Mouse (Mus musculus) embryonic fibroblast, embryonic 13.5 days (primary cell): ENCODE measurements around the gene Mgmt. TPM values are rescaled to one million over a fixed set of nuclear protein-coding genes. Genes with fewer than 3 reads are reported as not detected.

Experiments
- H3K27ac ChIP-seq: 2 replicates; pipeline ENCODE4 v1.5.1; 2012; ENCODE audit warnings: low read length, control low read depth, inconsistent platforms; ENCODE audit not compliant: insufficient read depth
- H3K4me1 ChIP-seq: 2 replicates; pipeline ENCODE4 v1.6.1; 2011; ENCODE audit warnings: low read length; ENCODE audit not compliant: control insufficient read depth, insufficient read depth
- H3K4me3 ChIP-seq: 2 replicates; pipeline ENCODE4 v1.5.1; 2011; ENCODE audit warnings: mild to moderate bottlenecking, control low read depth, low read length; ENCODE audit not compliant: insufficient read depth
- CTCF ChIP-seq: IDR thresholded peaks from 2 replicates; pipeline ENCODE4 v1.5.1; 2011; ENCODE audit warnings: mild to moderate bottlenecking, control low read depth, low read length, moderate library complexity, borderline replicate concordance; ENCODE audit not compliant: insufficient read depth
- POLR2A ChIP-seq: IDR thresholded peaks from 2 replicates; pipeline ENCODE4 v1.6.1; 2011; ENCODE audit warnings: low read depth, mild to moderate bottlenecking, control low read depth, low read length, moderate library complexity
- polyA plus RNA-seq: library from polyadenylated mRNA; stranded (reverse); fragments of >200 nt; gene quantifications from 2 replicates; pipeline ENCODE4 v1.2.4, GENCODE M21; 2011; ENCODE audit warnings: low read depth; ENCODE audit not compliant: missing spikeins, insufficient read length

Gene Mgmt
- polyA plus RNA-seq, 1 experiment = 10.2 TPM

- no peak overlapping the region for H3K27ac ChIP-seq
- TF ChIP-seq POLR2A (no peak), CTCF (no peak)
- no peak overlapping the region for H3K4me3 ChIP-seq
- no peaks in the 10 kb centered on the region for H3K4me1 ChIP-seq
Observed at GRCm38 (mm10) chr7:137130211-137130610, 235.8 kb downstream of the Mgmt start.

- Histone ChIP-seq H3K27ac (no peak overlapping the region), H3K4me3 (no peak overlapping the region), H3K4me1 (no peaks in the 10 kb centered on the region)
- TF ChIP-seq CTCF (no peak), POLR2A (no peak)
Observed at GRCm38 (mm10) chr7:137131957-137132356, 237.5 kb downstream of the Mgmt start.

- Histone ChIP-seq H3K4me1 (no peaks in the 10 kb centered on the region), H3K4me3 (no peak overlapping the region), H3K27ac (no peak overlapping the region)
- no peak for TF ChIP-seq CTCF
- no peak for TF ChIP-seq POLR2A
Observed at GRCm38 (mm10) chr7:137138101-137138500, 243.7 kb downstream of the Mgmt start.

DNA sequence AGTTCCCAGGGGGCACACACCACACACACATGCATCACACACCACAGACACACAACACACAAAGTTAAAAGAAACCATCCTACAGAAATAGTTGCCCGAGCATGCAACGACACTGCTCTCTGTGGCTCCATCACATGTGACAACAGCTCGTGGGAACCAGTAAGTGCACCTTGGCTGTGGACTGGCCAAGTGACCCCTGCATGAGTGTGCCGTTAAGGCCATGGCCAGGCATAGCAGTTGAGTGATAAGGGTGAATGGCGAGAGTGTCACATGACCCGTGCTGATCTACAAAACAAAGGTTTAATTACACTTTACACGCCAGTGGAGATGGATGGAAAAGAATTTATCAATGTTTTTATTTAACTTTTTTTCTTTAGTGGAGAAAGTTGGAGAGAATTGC lies 245.9 kb downstream of the Mgmt start:
- TF ChIP-seq POLR2A (no peak), CTCF (no peak)
- Histone ChIP-seq H3K4me3 (no peak overlapping the region), H3K27ac (no peak overlapping the region), H3K4me1 (no peaks in the 10 kb centered on the region)

GRCm38 (mm10) chr7:137141386-137141785 lies 247.0 kb downstream of the Mgmt start:
- TF ChIP-seq POLR2A (no peak), CTCF (no peak)
- Histone ChIP-seq H3K27ac (no peak overlapping the region), H3K4me3 (no peak overlapping the region), H3K4me1 (no peaks in the 10 kb centered on the region)

- TF ChIP-seq CTCF (no peak), POLR2A (no peak)
- Histone ChIP-seq H3K4me1 (no peaks in the 10 kb centered on the region), H3K27ac (no peak overlapping the region), H3K4me3 (no peak overlapping the region)
Observed at GRCm38 (mm10) chr7:137147101-137147500, 252.7 kb downstream of the Mgmt start.

- no peak overlapping the region for H3K4me3 ChIP-seq
- H3K27ac ChIP-seq = no peak overlapping the region
- no peak for TF ChIP-seq POLR2A
- no peak for TF ChIP-seq CTCF
Observed at GRCm38 (mm10) chr7:137151854-137152253, 257.4 kb downstream of the Mgmt start.

DNA sequence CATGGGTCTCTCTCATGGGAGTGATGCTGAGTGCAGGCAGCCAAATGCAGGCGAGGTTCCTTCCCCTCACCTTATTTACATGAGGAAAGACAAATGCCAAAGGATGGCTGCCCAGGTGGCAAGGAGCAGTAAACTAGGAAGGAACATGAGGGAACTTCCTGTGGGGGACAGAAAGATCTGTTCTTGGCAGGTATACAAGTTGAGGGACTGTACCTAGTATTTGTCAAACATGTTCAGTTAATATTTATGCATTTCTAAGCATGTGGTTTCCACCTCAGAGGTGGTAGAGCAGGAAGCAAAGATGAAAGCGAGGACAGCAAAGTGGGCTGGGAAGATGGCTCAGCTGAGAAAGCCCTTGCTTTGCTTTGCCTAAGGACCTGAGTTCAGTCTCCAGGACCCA lies 260.2 kb downstream of the Mgmt start:
- H3K27ac ChIP-seq = no peak overlapping the region
- no peaks in the 10 kb centered on the region for H3K4me1 ChIP-seq
- TF ChIP-seq CTCF = no peak
- no peak for TF ChIP-seq POLR2A
- no peak overlapping the region for H3K4me3 ChIP-seq

More at GRCm38 (mm10) chr7:137151854-137152253, 257.4 kb downstream of the Mgmt start:
- H3K4me1 ChIP-seq = no peaks in the 10 kb centered on the region

DNA sequence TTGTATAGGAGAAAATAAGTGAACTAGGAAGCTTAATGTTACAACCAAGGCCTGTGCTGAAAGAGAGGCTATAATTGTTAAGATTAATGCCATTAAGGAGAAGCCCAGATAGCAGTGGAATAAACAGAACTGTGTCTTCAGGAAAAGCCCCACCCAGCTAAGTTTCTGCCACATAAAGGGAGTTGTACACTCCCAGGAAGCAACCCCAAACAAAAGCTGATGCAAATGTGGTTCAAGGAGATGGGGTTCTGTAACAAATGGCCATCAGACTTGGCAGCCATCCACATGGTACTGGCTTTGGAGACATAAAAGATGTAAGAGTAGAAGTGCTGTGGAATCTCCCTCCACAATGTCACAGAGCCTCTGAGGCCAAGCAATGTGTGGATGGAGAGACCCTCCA lies 264.7 kb downstream of the Mgmt start:
- H3K4me3 ChIP-seq = no peak overlapping the region
- H3K4me1 ChIP-seq = no peaks in the 10 kb centered on the region
- TF ChIP-seq CTCF = no peak
- no peak for TF ChIP-seq POLR2A
- H3K27ac ChIP-seq = no peak overlapping the region

DNA sequence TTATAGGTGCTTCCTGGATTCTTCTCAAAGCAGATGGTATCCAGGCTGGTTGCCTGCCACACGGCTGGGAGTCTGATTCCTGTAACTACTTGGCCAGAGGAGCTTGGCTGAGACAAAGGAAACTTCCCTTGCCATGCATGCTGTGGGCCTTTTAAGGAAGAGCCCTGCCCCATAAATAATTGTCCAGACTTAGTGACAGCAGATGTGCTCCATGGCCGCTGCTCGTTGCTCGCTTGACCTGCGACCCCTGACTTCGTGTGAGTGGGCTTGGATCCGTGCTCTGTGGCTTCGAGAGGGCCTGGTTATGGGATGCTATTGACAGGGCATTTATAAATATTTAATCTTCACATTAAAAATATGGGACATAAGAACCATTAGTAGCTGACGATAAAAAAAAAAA lies 277.9 kb downstream of the Mgmt start:
- Histone ChIP-seq H3K4me1 (no peaks in the 10 kb centered on the region), H3K4me3 (no peak overlapping the region), H3K27ac (no peak overlapping the region)
- TF ChIP-seq POLR2A (no peak), CTCF (no peak)
